Mouse (Mus musculus) adrenal gland, adult (tissue): Measurements from ENCODE around the gene Spata2.
A peak's percentile ranks its signal among the peaks of the same experiment; 100 is the strongest.

Experiments
- DNase-seq, 2 experiments: peaks; one replicate each; pipeline ENCODE4 v3.0.0; 2022 to 2023; ENCODE audit warnings: low spot score in 1 of 2; ENCODE audit not compliant: inconsistent age in 2 of 2

Spata2 gene

GRCm38 (mm10) chr2:167450647-167451046 is 42.0 kb downstream of the Spata2 start:
- no peak for DNase-seq

GRCm38 (mm10) chr2:167449331-167450275 is 43.1 kb downstream of the Spata2 start:
- no peak for DNase-seq

GRCm38 (mm10) chr2:167447629-167448028 is 45.1 kb downstream of the Spata2 start:
- DNase-seq: no peak

GRCm38 (mm10) chr2:167447207-167447606 is 45.5 kb downstream of the Spata2 start:
- no peak for DNase-seq

- peak; percentile 62 to 83 for DNase-seq
Observed at GRCm38 (mm10) chr2:167445911-167446780, 46.5 kb downstream of the Spata2 start.

GRCm38 (mm10) chr2:167443411-167444193 is 49.1 kb downstream of the Spata2 start:
- DNase-seq: no peak

GRCm38 (mm10) chr2:167439422-167439821 is 53.3 kb downstream of the Spata2 start:
- no peak for DNase-seq

GRCm38 (mm10) chr2:167436371-167436770 is 56.3 kb downstream of the Spata2 start:
- no peak for DNase-seq

- DNase-seq: no peak
Observed at GRCm38 (mm10) chr2:167435631-167436030, 57.1 kb downstream of the Spata2 start.

GRCm38 (mm10) chr2:167434570-167434969 is 58.1 kb downstream of the Spata2 start:
- no peak for DNase-seq

GRCm38 (mm10) chr2:167431418-167431776 is 61.3 kb downstream of the Spata2 start:
- DNase-seq: no peak
